Mouse (Mus musculus) kidney, embryonic 15.5 days (tissue): Measurements from ENCODE around the gene Nrip1. TPM values are rescaled to one million over a fixed set of nuclear protein-coding genes. Genes with fewer than 3 reads are reported as not detected.

ENCODE experiments used
- ATAC-seq: fragments of 200-750 bp; cut with Nextera tagmentation; replicated peaks from 2 replicates; pipeline ENCODE4 v1.8.0; 2017; ENCODE audit warnings: moderate TSS enrichment; ENCODE audit not compliant: low FRiP score
- H3K27ac ChIP-seq: fragments of 300-500 bp; sonication (generic); 2 replicates; pipeline ENCODE4 v1.5.1; 2015; ENCODE audit warnings: mild to moderate bottlenecking, inconsistent platforms
- H3K27me3 ChIP-seq: fragments of 300-500 bp; sonication (generic); 2 replicates; pipeline ENCODE4 v1.6.1; 2015; ENCODE audit warnings: inconsistent platforms
- H3K36me3 ChIP-seq: fragments of 300-500 bp; sonication (generic); 2 replicates; pipeline ENCODE4 v1.6.1; 2015; ENCODE audit warnings: inconsistent platforms
- H3K4me1 ChIP-seq: fragments of 300-500 bp; sonication (generic); 2 replicates; pipeline ENCODE4 v1.6.1; 2015; ENCODE audit warnings: inconsistent platforms
- H3K4me2 ChIP-seq: fragments of 300-500 bp; sonication (generic); 2 replicates; pipeline ENCODE4 v1.6.1; 2015; ENCODE audit warnings: moderate library complexity, mild to moderate bottlenecking, inconsistent platforms
- H3K4me3 ChIP-seq: fragments of 300-500 bp; sonication (generic); replicated peaks from 2 replicates; pipeline ENCODE4 v1.5.1; 2015; ENCODE audit warnings: mild to moderate bottlenecking, inconsistent platforms
- H3K9ac ChIP-seq: fragments of 300-500 bp; sonication (generic); 2 replicates; pipeline ENCODE4 v1.6.1; 2015; ENCODE audit warnings: mild to moderate bottlenecking, inconsistent platforms
- H3K9me3 ChIP-seq: fragments of 300-500 bp; sonication (generic); replicated peaks from 2 replicates; pipeline ENCODE4 v1.6.1; 2016; ENCODE audit warnings: inconsistent platforms
- WGBS: fragments of 180-500 bp; shearing (Covaris S2); methylation state at CpG from one replicate; pipeline ENCODE4 v1.1.7; 2015; ENCODE audit warnings: mixed read lengths; 5-methylcytosine and 5-hydroxymethylcytosine counted together
- polyA plus RNA-seq: library from polyadenylated mRNA; unstranded; fragments of >200 nt; fragmentation: Nextera tagmentation; extraction: Ambion mirVana; gene quantifications from 2 replicates; pipeline ENCODE4 v1.2.1, GENCODE M21; 2015

Nrip1 gene
- polyA plus RNA-seq, 1 experiment from 2014 or later, result 55.0 TPM

GRCm38 (mm10) chr16:76289495-76289894 lies 84.1 kb downstream of the Nrip1 start:
- no peak for ATAC-seq
- WGBS, result 67% methylated on average over 2 of the region's 2 CpGs
- Histone ChIP-seq H3K4me1 (no peaks in the 10 kb centered on the region), H3K9ac (no peak overlapping the region), H3K4me2 (no peak overlapping the region), H3K4me3 (no peak overlapping the region), H3K36me3 (peaks cover 52% of the 10 kb centered on the region), H3K9me3 (no peaks in the 10 kb centered on the region), H3K27me3 (no peaks in the 10 kb centered on the region), H3K27ac (no peak overlapping the region)

- 49% methylated on average over 3 of the region's 3 CpGs for WGBS
- Histone ChIP-seq H3K4me3 (no peak overlapping the region), H3K4me2 (no peak overlapping the region), H3K9me3 (no peaks in the 10 kb centered on the region), H3K4me1 (no peaks in the 10 kb centered on the region), H3K27me3 (no peaks in the 10 kb centered on the region), H3K36me3 (peaks cover 6% of the 10 kb centered on the region; the same call in 1 of the 2 replicates), H3K9ac (no peak overlapping the region), H3K27ac (no peak overlapping the region)
- ATAC-seq, result no peak
Observed at GRCm38 (mm10) chr16:76283796-76284195, 89.8 kb downstream of the Nrip1 start.

GRCm38 (mm10) chr16:76281850-76282249 lies 91.8 kb downstream of the Nrip1 start:
- ATAC-seq, result no peak
- Histone ChIP-seq H3K4me1 (no peaks in the 10 kb centered on the region), H3K4me3 (no peak overlapping the region), H3K36me3 (no peaks in the 10 kb centered on the region), H3K27me3 (no peaks in the 10 kb centered on the region), H3K4me2 (no peak overlapping the region), H3K27ac (no peak overlapping the region), H3K9ac (no peak overlapping the region), H3K9me3 (no peaks in the 10 kb centered on the region)
- WGBS, result 83% methylated on average over 6 of the region's 6 CpGs

GRCm38 (mm10) chr16:76280365-76280764 lies 93.3 kb downstream of the Nrip1 start:
- Histone ChIP-seq H3K9me3 (no peaks in the 10 kb centered on the region), H3K4me1 (no peaks in the 10 kb centered on the region), H3K4me2 (no peak overlapping the region), H3K27me3 (no peaks in the 10 kb centered on the region), H3K9ac (no peak overlapping the region), H3K36me3 (no peaks in the 10 kb centered on the region), H3K4me3 (no peak overlapping the region), H3K27ac (no peak overlapping the region)
- WGBS, result 91% methylated on average over 8 of the region's 8 CpGs
- no peak for ATAC-seq

GRCm38 (mm10) chr16:76276271-76276670 lies 97.4 kb downstream of the Nrip1 start:
- H3K4me1 ChIP-seq, result no peaks in the 10 kb centered on the region
- no peaks in the 10 kb centered on the region for H3K36me3 ChIP-seq
- H3K27me3 ChIP-seq, result no peaks in the 10 kb centered on the region
- no peaks in the 10 kb centered on the region for H3K9me3 ChIP-seq
- 85% methylated on average over 3 of the region's 3 CpGs for WGBS
- H3K9ac ChIP-seq, result no peak overlapping the region
- H3K27ac ChIP-seq, result no peak overlapping the region
- ATAC-seq, result no peak
- no peak overlapping the region for H3K4me2 ChIP-seq
- H3K4me3 ChIP-seq, result no peak overlapping the region

- Histone ChIP-seq H3K9me3 (no peaks in the 10 kb centered on the region), H3K27me3 (no peaks in the 10 kb centered on the region), H3K36me3 (no peaks in the 10 kb centered on the region), H3K4me1 (no peaks in the 10 kb centered on the region), H3K9ac (no peak overlapping the region), H3K27ac (no peak overlapping the region), H3K4me3 (no peak overlapping the region), H3K4me2 (no peak overlapping the region)
- 91% methylated on average over 3 of the region's 3 CpGs for WGBS
- no peak for ATAC-seq
Observed at GRCm38 (mm10) chr16:76275584-76275983, 98.0 kb downstream of the Nrip1 start.

GRCm38 (mm10) chr16:76275166-76275565 lies 98.5 kb downstream of the Nrip1 start:
- H3K27ac ChIP-seq, result no peak overlapping the region
- 80% methylated on average over 7 of the region's 7 CpGs for WGBS
- H3K4me2 ChIP-seq, result no peak overlapping the region
- no peaks in the 10 kb centered on the region for H3K27me3 ChIP-seq
- H3K36me3 ChIP-seq, result no peaks in the 10 kb centered on the region
- H3K9ac ChIP-seq, result no peak overlapping the region
- H3K4me3 ChIP-seq, result no peak overlapping the region
- no peak for ATAC-seq
- H3K9me3 ChIP-seq, result no peaks in the 10 kb centered on the region
- no peaks in the 10 kb centered on the region for H3K4me1 ChIP-seq

GRCm38 (mm10) chr16:76266635-76267268 lies 106.9 kb downstream of the Nrip1 start:
- no peak overlapping the region for H3K9ac ChIP-seq
- 70% methylated on average over 9 of the region's 9 CpGs for WGBS
- H3K36me3 ChIP-seq, result no peaks in the 10 kb centered on the region
- no peaks in the 10 kb centered on the region for H3K27me3 ChIP-seq
- no peak overlapping the region for H3K27ac ChIP-seq
- no peak overlapping the region for H3K4me3 ChIP-seq
- no peak overlapping the region for H3K4me2 ChIP-seq
- ATAC-seq, result no peak
- no peaks in the 10 kb centered on the region for H3K4me1 ChIP-seq
- no peaks in the 10 kb centered on the region for H3K9me3 ChIP-seq

GRCm38 (mm10) chr16:76265874-76266273 lies 107.8 kb downstream of the Nrip1 start:
- Histone ChIP-seq H3K9ac (no peak overlapping the region), H3K4me1 (no peaks in the 10 kb centered on the region), H3K4me3 (no peak overlapping the region), H3K27me3 (no peaks in the 10 kb centered on the region), H3K4me2 (no peak overlapping the region), H3K9me3 (no peaks in the 10 kb centered on the region), H3K27ac (no peak overlapping the region), H3K36me3 (no peaks in the 10 kb centered on the region)
- no peak for ATAC-seq
- 46% methylated on average over 2 of the region's 2 CpGs for WGBS

- Histone ChIP-seq H3K9ac (no peak overlapping the region), H3K27ac (no peak overlapping the region), H3K9me3 (no peaks in the 10 kb centered on the region), H3K4me3 (no peak overlapping the region), H3K4me2 (no peak overlapping the region), H3K36me3 (no peaks in the 10 kb centered on the region), H3K27me3 (no peaks in the 10 kb centered on the region), H3K4me1 (0 out of 2 replicates have a peak, but pooled peaks cover 2% of the 10 kb centered on the region)
- 60% methylated on average over 6 of the region's 6 CpGs for WGBS
- no peak for ATAC-seq
Observed at GRCm38 (mm10) chr16:76265301-76265700, 108.3 kb downstream of the Nrip1 start.

- Histone ChIP-seq H3K36me3 (no peaks in the 10 kb centered on the region), H3K27me3 (no peaks in the 10 kb centered on the region), H3K4me2 (no peak overlapping the region), H3K4me3 (no peak overlapping the region), H3K9me3 (no peaks in the 10 kb centered on the region; the same call in 1 of the 2 replicates), H3K9ac (no peak overlapping the region), H3K27ac (no peak overlapping the region), H3K4me1 (0 out of 2 replicates have a peak, but pooled peaks cover 3% of the 10 kb centered on the region)
- WGBS, result 79% methylated on average over 3 of the region's 4 CpGs
- no peak for ATAC-seq
Observed at GRCm38 (mm10) chr16:76263393-76263792, 110.2 kb downstream of the Nrip1 start.

- Histone ChIP-seq H3K36me3 (no peaks in the 10 kb centered on the region), H3K4me1 (0 out of 2 replicates have a peak, but pooled peaks cover 3% of the 10 kb centered on the region), H3K9ac (no peak overlapping the region), H3K4me3 (no peak overlapping the region), H3K27ac (no peak overlapping the region), H3K4me2 (no peak overlapping the region), H3K27me3 (no peaks in the 10 kb centered on the region), H3K9me3 (no peaks in the 10 kb centered on the region; the same call in 1 of the 2 replicates)
- 30% methylated on average over 6 of the region's 6 CpGs for WGBS
- no peak for ATAC-seq
Observed at GRCm38 (mm10) chr16:76260296-76260695, 113.3 kb downstream of the Nrip1 start.

- no peak overlapping the region for H3K27ac ChIP-seq
- H3K9ac ChIP-seq, result no peak overlapping the region
- H3K4me1 ChIP-seq, result no peaks in the 10 kb centered on the region
- H3K36me3 ChIP-seq, result no peaks in the 10 kb centered on the region
- H3K4me2 ChIP-seq, result no peak overlapping the region
- no peak overlapping the region for H3K4me3 ChIP-seq
- 72% methylated on average over 10 of the region's 10 CpGs for WGBS
- H3K9me3 ChIP-seq, result no peaks in the 10 kb centered on the region
- no peaks in the 10 kb centered on the region for H3K27me3 ChIP-seq
- ATAC-seq, result no peak
Observed at GRCm38 (mm10) chr16:76251826-76252225, 121.8 kb downstream of the Nrip1 start.
